Mouse (Mus musculus) testis, adult 2 months (tissue): ENCODE data around the gene Homer2. TPM values are rescaled to one million over a fixed set of nuclear protein-coding genes. Genes with fewer than 3 reads are reported as not detected.

Experiments
- H3K27ac ChIP-seq: fragments of 200-500 bp; 2 replicates; pipeline ENCODE4 v1.5.1; 2012; ENCODE audit warnings: low read depth, low read length; ENCODE audit not compliant: control insufficient read depth, insufficient read depth
- H3K27me3 ChIP-seq: fragments of 200-500 bp; 2 replicates; pipeline ENCODE4 v1.6.1; 2012; ENCODE audit warnings: mild to moderate bottlenecking, low read length, moderate library complexity; ENCODE audit not compliant: control insufficient read depth, insufficient read depth
- H3K36me3 ChIP-seq: fragments of 200-500 bp; 2 replicates; pipeline ENCODE4 v1.6.1; 2012; ENCODE audit warnings: mild to moderate bottlenecking, low read length; ENCODE audit not compliant: control insufficient read depth, insufficient read depth
- H3K4me1 ChIP-seq: fragments of 200-500 bp; 2 replicates; pipeline ENCODE4 v1.6.1; 2012; ENCODE audit warnings: low read length; ENCODE audit not compliant: control insufficient read depth, insufficient read depth
- H3K4me3 ChIP-seq: fragments of 200-500 bp; 2 replicates; pipeline ENCODE4 v1.5.1; 2012; ENCODE audit warnings: low read depth, mild to moderate bottlenecking, low read length, moderate library complexity, mixed read lengths; ENCODE audit not compliant: control insufficient read depth
- CTCF ChIP-seq: fragments of 200-500 bp; IDR thresholded peaks from 2 replicates; pipeline ENCODE4 v1.5.1; 2012; ENCODE audit warnings: low read depth, mild to moderate bottlenecking, inconsistent platforms, low read length, moderate library complexity; ENCODE audit not compliant: control insufficient read depth, insufficient read depth, insufficient replicate concordance
- POLR2A ChIP-seq: fragments of 200-500 bp; IDR thresholded peaks from 2 replicates; pipeline ENCODE4 v1.6.1; 2012; ENCODE audit warnings: low read depth, mild to moderate bottlenecking, inconsistent platforms, low read length, moderate library complexity; ENCODE audit not compliant: control insufficient read depth
- polyA plus RNA-seq: library from polyadenylated mRNA; depleted of rRNA; stranded (reverse); fragments of >200 nt; gene quantifications from 2 replicates; pipeline ENCODE4 v1.2.3, GENCODE M21; 2012

The Homer2 gene
- polyA plus RNA-seq, 1 experiment: 1.1 TPM

GRCm38 (mm10) chr7:81683779-81684422 lies 23.4 kb downstream of the Homer2 start:
- H3K27ac ChIP-seq: no peak overlapping the region
- H3K4me3 ChIP-seq: no peak overlapping the region
- no peaks in the 10 kb centered on the region for H3K4me1 ChIP-seq
- no peaks in the 10 kb centered on the region for H3K36me3 ChIP-seq
- TF ChIP-seq CTCF (no peak), POLR2A (no peak)
- no peaks in the 10 kb centered on the region for H3K27me3 ChIP-seq

GRCm38 (mm10) chr7:81681386-81681785 lies 25.9 kb downstream of the Homer2 start:
- H3K27ac ChIP-seq: no peak overlapping the region
- no peaks in the 10 kb centered on the region for H3K4me1 ChIP-seq
- H3K27me3 ChIP-seq: no peaks in the 10 kb centered on the region
- no peak overlapping the region for H3K4me3 ChIP-seq
- no peaks in the 10 kb centered on the region for H3K36me3 ChIP-seq
- no peak for TF ChIP-seq CTCF
- no peak for TF ChIP-seq POLR2A

DNA sequence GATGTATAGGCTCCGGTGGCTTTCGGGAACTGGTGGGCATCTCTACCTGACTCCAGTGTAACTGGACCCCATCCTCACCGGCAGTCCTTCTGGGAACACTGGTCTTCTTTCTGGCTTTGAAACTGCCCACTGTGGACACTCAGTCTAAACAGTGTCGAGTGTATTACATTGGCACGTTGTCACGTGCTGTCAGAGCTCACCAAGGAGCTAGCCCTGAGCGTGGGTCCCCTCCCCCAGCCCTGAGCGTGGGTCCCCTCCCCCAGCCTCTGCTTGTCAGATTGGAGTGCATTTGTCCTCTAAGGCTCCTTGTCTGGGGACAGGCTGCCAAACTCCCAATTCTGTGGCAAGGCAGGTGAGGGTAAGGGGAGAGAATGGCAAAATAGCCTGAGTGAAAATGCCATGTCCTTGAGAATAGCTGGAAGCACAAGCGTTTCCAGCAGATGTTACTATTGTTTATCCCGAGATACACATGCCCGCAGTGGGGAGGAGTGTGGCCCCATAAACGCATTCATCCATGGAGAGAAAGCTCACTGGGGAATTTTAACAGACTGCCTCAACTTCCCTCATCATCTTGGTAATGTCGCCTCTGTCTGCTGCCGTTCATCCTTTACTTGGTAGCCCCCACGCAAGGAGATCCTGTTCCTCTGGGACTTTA lies 33.8 kb downstream of the Homer2 start:
- Histone ChIP-seq H3K36me3 (no peaks in the 10 kb centered on the region), H3K27ac (no peak overlapping the region), H3K4me3 (no peak overlapping the region), H3K27me3 (no peaks in the 10 kb centered on the region), H3K4me1 (no peaks in the 10 kb centered on the region)
- TF ChIP-seq POLR2A: no peak
- TF ChIP-seq CTCF: no peak

DNA sequence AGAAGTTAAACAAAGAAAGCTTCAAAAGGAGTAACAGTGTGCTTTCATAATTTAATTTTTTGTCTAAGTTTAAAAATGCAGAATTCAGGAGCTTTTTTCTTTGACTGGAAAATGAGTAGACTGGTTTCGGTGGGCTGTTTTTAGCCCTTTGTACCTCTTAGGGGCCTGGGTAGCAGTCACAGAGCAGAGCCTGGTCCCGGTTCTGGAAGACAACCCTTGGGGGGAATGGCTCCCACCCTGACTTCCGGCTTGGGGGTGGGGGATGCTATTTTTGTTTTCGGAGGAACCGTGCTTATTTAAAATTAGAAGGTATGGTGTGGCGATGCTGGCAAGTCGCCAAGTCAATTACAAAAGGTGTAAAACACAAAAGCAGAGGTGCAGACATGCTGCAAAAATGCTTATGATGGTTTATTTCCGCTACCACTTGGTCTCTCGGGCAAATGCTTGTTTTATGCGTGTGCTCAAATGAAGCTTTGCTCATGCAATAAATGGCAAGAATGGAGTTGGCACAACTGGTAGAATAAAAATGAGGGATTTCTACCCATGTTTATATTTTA lies 34.5 kb downstream of the Homer2 start:
- no peaks in the 10 kb centered on the region for H3K27me3 ChIP-seq
- no peak for TF ChIP-seq CTCF
- no peak for TF ChIP-seq POLR2A

GRCm38 (mm10) chr7:81667156-81667555 lies 40.2 kb downstream of the Homer2 start:
- Histone ChIP-seq H3K27ac (no peak overlapping the region), H3K4me1 (no peaks in the 10 kb centered on the region), H3K36me3 (no peaks in the 10 kb centered on the region), H3K27me3 (no peaks in the 10 kb centered on the region), H3K4me3 (no peak overlapping the region)
- no peak for TF ChIP-seq CTCF
- no peak for TF ChIP-seq POLR2A

More for the DNA sequence above, 34.5 kb downstream of the Homer2 start:
- H3K36me3 ChIP-seq: no peaks in the 10 kb centered on the region
- H3K4me3 ChIP-seq: no peak overlapping the region
- no peaks in the 10 kb centered on the region for H3K4me1 ChIP-seq
- no peak overlapping the region for H3K27ac ChIP-seq

DNA sequence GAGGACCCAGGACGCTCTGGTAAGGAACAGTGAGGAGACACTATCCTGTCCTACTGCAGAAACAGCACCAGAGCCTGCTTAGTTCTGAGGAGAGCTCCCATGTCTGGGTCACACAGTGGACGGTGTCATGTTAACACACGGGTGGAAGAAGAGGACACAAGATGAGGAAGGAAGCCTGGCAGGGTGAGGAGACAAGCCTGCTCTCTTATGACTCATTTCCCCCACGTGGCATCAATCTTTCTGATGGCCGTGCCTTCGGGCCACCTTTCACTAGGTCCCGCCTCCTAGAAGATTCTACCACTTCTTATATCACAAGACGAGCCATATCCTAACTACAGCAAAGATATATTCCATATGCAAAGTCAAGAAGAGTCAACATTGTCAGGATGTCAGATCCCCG lies 40.7 kb downstream of the Homer2 start:
- no peaks in the 10 kb centered on the region for H3K27me3 ChIP-seq
- no peak overlapping the region for H3K4me3 ChIP-seq

DNA sequence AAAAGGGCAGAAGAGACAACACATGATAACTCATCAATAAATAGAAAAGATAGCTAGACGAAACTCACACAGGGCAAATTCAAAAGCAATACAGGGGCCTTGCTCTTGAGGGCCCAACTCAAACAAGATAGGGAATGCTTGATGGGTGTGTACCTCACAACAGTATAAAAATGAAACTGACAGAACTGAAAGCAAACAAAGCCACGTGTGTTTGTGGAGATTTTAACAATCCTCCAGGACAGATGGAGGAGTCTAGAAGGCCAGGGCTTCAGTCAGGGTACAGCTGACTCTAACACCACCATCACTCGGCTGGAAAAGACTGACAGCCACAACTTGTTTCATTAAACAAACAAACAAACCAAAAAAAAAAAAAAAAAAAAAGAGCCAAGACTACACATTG lies 44.3 kb downstream of the Homer2 start:
- no peak for TF ChIP-seq POLR2A
- TF ChIP-seq CTCF: no peak
- no peak overlapping the region for H3K4me3 ChIP-seq
- no peaks in the 10 kb centered on the region for H3K36me3 ChIP-seq
- H3K4me1 ChIP-seq: no peaks in the 10 kb centered on the region
- H3K27me3 ChIP-seq: no peaks in the 10 kb centered on the region
- H3K27ac ChIP-seq: no peak overlapping the region

More for the DNA sequence above, 40.7 kb downstream of the Homer2 start:
- no peaks in the 10 kb centered on the region for H3K4me1 ChIP-seq
- H3K27ac ChIP-seq: no peak overlapping the region
- H3K36me3 ChIP-seq: no peaks in the 10 kb centered on the region
- TF ChIP-seq CTCF (no peak), POLR2A (no peak)
